Mouse (Mus musculus): ENCODE results near the gene Sh3bgr.

The Sh3bgr gene

GRCm38 (mm10) chr16:96199913-96200701 lies at the start of gene Sh3bgr:
Gene Sh3bgr (plus strand): TSS chr16:96200450.
- DNase-seq: peak; percentile 56

- DNase-seq: no peak
Measured at GRCm38 (mm10) chr16:96150995-96151394, 49.3 kb upstream of the Sh3bgr start.

GRCm38 (mm10) chr16:96151551-96151950 lies 48.7 kb upstream of the Sh3bgr start:
- peak; percentile 83 for DNase-seq

- no peak for DNase-seq
Measured at GRCm38 (mm10) chr16:96154476-96154875, 45.8 kb upstream of the Sh3bgr start.

- DNase-seq: no peak
Measured at GRCm38 (mm10) chr16:96156019-96156418, 44.2 kb upstream of the Sh3bgr start.

- no peak for DNase-seq
Measured at GRCm38 (mm10) chr16:96157171-96157570, 43.1 kb upstream of the Sh3bgr start.

GRCm38 (mm10) chr16:96158511-96159080 lies 41.7 kb upstream of the Sh3bgr start:
- no peak for DNase-seq

- peak; percentile 48 for DNase-seq
Measured at GRCm38 (mm10) chr16:96159091-96159731, 41.0 kb upstream of the Sh3bgr start.

- peak; percentile 24 for DNase-seq
Measured at GRCm38 (mm10) chr16:96159794-96160346, 40.4 kb upstream of the Sh3bgr start.

GRCm38 (mm10) chr16:96160927-96161326 lies 39.3 kb upstream of the Sh3bgr start:
- peak; percentile 37 for DNase-seq

- peak; percentile 40 for DNase-seq
Measured at GRCm38 (mm10) chr16:96161336-96161735, 38.9 kb upstream of the Sh3bgr start.

GRCm38 (mm10) chr16:96165723-96166264 lies 34.5 kb upstream of the Sh3bgr start:
- peak; percentile 58 for DNase-seq

GRCm38 (mm10) chr16:96168837-96169236 lies 31.4 kb upstream of the Sh3bgr start:
- DNase-seq: no peak

- no peak for DNase-seq
Measured at GRCm38 (mm10) chr16:96173648-96174047, 26.6 kb upstream of the Sh3bgr start.

GRCm38 (mm10) chr16:96175399-96175798 lies 24.9 kb upstream of the Sh3bgr start:
- no peak for DNase-seq

GRCm38 (mm10) chr16:96179156-96179555 lies 21.1 kb upstream of the Sh3bgr start:
- DNase-seq: no peak

GRCm38 (mm10) chr16:96187619-96188018 lies 12.6 kb upstream of the Sh3bgr start:
- DNase-seq: peak; percentile 17

GRCm38 (mm10) chr16:96191531-96192506 lies 8.4 kb upstream of the Sh3bgr start, which contains the start of gene Lca5l:
Gene Lca5l (minus strand): TSS chr16:96192271.
- DNase-seq: peak; percentile 100

- DNase-seq: no peak
Measured at GRCm38 (mm10) chr16:96200702-96201028, 415 bp downstream of the Sh3bgr start.

- DNase-seq: no peak
Measured at GRCm38 (mm10) chr16:96201485-96202232, 1.4 kb downstream of the Sh3bgr start.

GRCm38 (mm10) chr16:96209789-96210188 lies 9.5 kb downstream of the Sh3bgr start:
- no peak for DNase-seq
